Comparison of ENCODE assay signal across 8 mouse cellular contexts in genomic region chr5:90771880-90772653, GRCm38 (mm10). TPM values are rescaled to one million over a fixed set of nuclear protein-coding genes. Genes with fewer than 3 reads are reported as not detected.
DNase-seq lines count a peak whose midpoint lies in the region; ATAC-seq and TF ChIP-seq lines count a peak whose summit lies in the region.

Pf4 (plus strand) TSS chr5:90772435.

- peaks cover 0 to 33% of the 10 kb centered on the region in 2 experiments; a peak in 2 of 4 replicates for H3K36me3 ChIP-seq in MEL (ENCODE audit: control insufficient read depth in 1 of 2, insufficient read depth in 2 of 2, low read length in 2 of 2)
- H3K36me3 ChIP-seq in embryonic facial prominence, embryonic 13.5 days: no peaks in the 10 kb centered on the region
- H3K36me3 ChIP-seq in midbrain, embryonic 13.5 days: no peaks in the 10 kb centered on the region

- peak in 1 of 2 experiments; percentile 54; a peak in 2 of 4 replicates for TF ChIP-seq POLR2A in MEL (IDR thresholded peaks at IDR 0.05; ENCODE audit: control insufficient read depth in 1 of 2, insufficient read depth in 1 of 2, low read depth in 1 of 2, low read length in 2 of 2, poor library complexity in 1 of 2)

- H3K27ac ChIP-seq in MEL (ENCODE audit: control insufficient read depth, low read depth, low read length): peak within 1 kb of the TSS; percentile 59
- H3K27ac ChIP-seq in embryonic facial prominence, embryonic 13.5 days: no peak within 1 kb of the TSS
- no peak within 1 kb of the TSS for H3K27ac ChIP-seq in midbrain, embryonic 13.5 days
- H3K27ac ChIP-seq in layer of hippocampus, adult 2 months: no peak within 1 kb of the TSS

- peak within 1 kb of the TSS; percentile 54 for H3K9ac ChIP-seq in MEL (ENCODE audit: control insufficient read depth, low read depth, low read length, poor library complexity, severe bottlenecking)
- H3K9ac ChIP-seq in embryonic facial prominence, embryonic 13.5 days: no peak within 1 kb of the TSS
- H3K9ac ChIP-seq in midbrain, embryonic 13.5 days (replicated peaks): no peak within 1 kb of the TSS

- TF ChIP-seq RAD21 in MEL (IDR thresholded peaks at IDR 0.05; ENCODE audit: low read depth, low read length): no peak

- TF ChIP-seq CTCF in MEL (IDR thresholded peaks at IDR 0.05 in 2 of 3, conservative IDR thresholded peaks at IDR 0.05 in 1 of 3; ENCODE audit: control insufficient read depth in 1 of 3, insufficient read depth in 1 of 3, low read depth in 2 of 3, low read length in 3 of 3, poor library complexity in 1 of 3, severe bottlenecking in 1 of 3): no peak
- no peak for TF ChIP-seq CTCF in layer of hippocampus, adult 2 months (conservative IDR thresholded peaks at IDR 0.05)

- no peaks in the 10 kb centered on the region for H3K27me3 ChIP-seq in MEL (ENCODE audit: control insufficient read depth in 1 of 2, insufficient read depth in 2 of 2, low read length in 2 of 2)
- peaks cover 14% of the 10 kb centered on the region for H3K27me3 ChIP-seq in embryonic facial prominence, embryonic 13.5 days
- no peaks in the 10 kb centered on the region for H3K27me3 ChIP-seq in midbrain, embryonic 13.5 days

- DNase-seq in MEL (ENCODE audit: low read depth, low spot score): peak; percentile 89
- DNase-seq in heart, postnatal 14 days: peak; percentile 39 to 54
- DNase-seq in kidney, postnatal 4 days: peak; percentile 33 to 50
- DNase-seq in thymus, adult 18-20 months: no peak
- no peak for DNase-seq in layer of hippocampus, adult 2 months (ENCODE audit: low spot score in 2 of 2)
- no peak for DNase-seq in left cerebral cortex, postnatal 4 days

- peaks cover 2% of the 10 kb centered on the region; the same call in 1 of the 2 replicates for H3K79me2 ChIP-seq in MEL (ENCODE audit: control insufficient read depth, insufficient read depth, low read length, poor library complexity)

- 85% methylated on average over 16 of the region's 16 CpGs for WGBS in embryonic facial prominence, embryonic 13.5 days
- WGBS in midbrain, embryonic 13.5 days: 90% methylated on average over 16 of the region's 16 CpGs

- H3K4me2 ChIP-seq in embryonic facial prominence, embryonic 13.5 days: no peak within 1 kb of the TSS
- no peak within 1 kb of the TSS for H3K4me2 ChIP-seq in midbrain, embryonic 13.5 days (replicated peaks)

- peaks cover 13 to 25% of the 10 kb centered on the region in 2 experiments for H3K4me1 ChIP-seq in MEL (ENCODE audit: control insufficient read depth in 1 of 2, insufficient read depth in 2 of 2, low read length in 2 of 2)
- H3K4me1 ChIP-seq in embryonic facial prominence, embryonic 13.5 days: 0 out of 2 replicates have a peak, but pooled peaks cover 6% of the 10 kb centered on the region
- H3K4me1 ChIP-seq in midbrain, embryonic 13.5 days (replicated peaks): no peaks in the 10 kb centered on the region

- H3K4me3 ChIP-seq in MEL (ENCODE audit: control insufficient read depth in 1 of 2, insufficient read depth in 1 of 2, low read depth in 2 of 2, low read length in 2 of 2): peak within 1 kb of the TSS; percentile 67 to 85
- no peak within 1 kb of the TSS for H3K4me3 ChIP-seq in embryonic facial prominence, embryonic 13.5 days
- H3K4me3 ChIP-seq in midbrain, embryonic 13.5 days (replicated peaks): no peak within 1 kb of the TSS
- H3K4me3 ChIP-seq in layer of hippocampus, adult 2 months: no peak within 1 kb of the TSS

- no peak for ATAC-seq in embryonic facial prominence, embryonic 13.5 days (ENCODE audit: insufficient number of reproducible peaks, insufficient read depth, low FRiP score, low TSS enrichment, low read depth)
- ATAC-seq in midbrain, embryonic 13.5 days: no peak

- TF ChIP-seq EP300 in MEL (IDR thresholded peaks at IDR 0.05; ENCODE audit: low read depth in 1 of 2, low read length in 2 of 2): peak; percentile 90 to 91

- H3K9me3 ChIP-seq in MEL (replicated peaks; ENCODE audit: insufficient read depth, low read length): no peaks in the 10 kb centered on the region
- no peaks in the 10 kb centered on the region for H3K9me3 ChIP-seq in embryonic facial prominence, embryonic 13.5 days
- H3K9me3 ChIP-seq in midbrain, embryonic 13.5 days: no peaks in the 10 kb centered on the region

- intact Hi-C loops in heart, postnatal 14 days (cut with DNase I): loop anchor here (5.0 kb wide), 1 partner anchor 120 kb away; the partner anchor contains the start of gene Cxcl1
- intact Hi-C loops in left cerebral cortex, postnatal 4 days (cut with DNase I): no loop called here

TF ChIP-seq in MEL, 35 proteins besides CTCF, POLR2A, EP300 and RAD21:
- peak; percentile 82 for TF ChIP-seq TAL1 (IDR thresholded peaks at IDR 0.05; ENCODE audit: low read length)
- TF ChIP-seq USF2 (IDR thresholded peaks at IDR 0.05; ENCODE audit: borderline replicate concordance in 1 of 2, insufficient read depth in 1 of 2, low read depth in 1 of 2, low read length in 2 of 2): no peak
- TF ChIP-seq MYC (IDR thresholded peaks at IDR 0.05; ENCODE audit: low read depth, low read length): peak; percentile 87
- TF ChIP-seq MAZ (IDR thresholded peaks at IDR 0.05; ENCODE audit: low read depth, low read length): no peak
- TF ChIP-seq SIN3A (IDR thresholded peaks at IDR 0.05; ENCODE audit: low read length): peak; percentile 90
- no peak for TF ChIP-seq POLR2AphosphoS5 (IDR thresholded peaks at IDR 0.05; ENCODE audit: borderline replicate concordance, low read depth, low read length)
- no peak for TF ChIP-seq E2F4 (IDR thresholded peaks at IDR 0.05; ENCODE audit: borderline replicate concordance, low read depth, low read length)
- no peak for TF ChIP-seq MYB (IDR thresholded peaks at IDR 0.05; ENCODE audit: low read depth, low read length)
- TF ChIP-seq SMC3 (IDR thresholded peaks at IDR 0.05; ENCODE audit: low read depth, low read length): no peak
- TF ChIP-seq USF1 (IDR thresholded peaks at IDR 0.05; ENCODE audit: low read depth, low read length): no peak
- TF ChIP-seq MEF2A (IDR thresholded peaks at IDR 0.05; ENCODE audit: extremely low read depth, insufficient replicate concordance, low read depth, low read length, poor library complexity, severe bottlenecking): no peak
- 0 out of 2 replicates have a peak, but pooled peaks have one; percentile 17 for TF ChIP-seq MAX (IDR thresholded peaks at IDR 0.05; ENCODE audit: low read length)
- TF ChIP-seq POLR2AphosphoS2 (IDR thresholded peaks at IDR 0.05; ENCODE audit: low read length): no peak
- 0 out of 2 replicates have a peak, but pooled peaks have one; percentile 46 for TF ChIP-seq HCFC1 (IDR thresholded peaks at IDR 0.05; ENCODE audit: low read depth, low read length)
- peak; percentile 92 for TF ChIP-seq TCF12 (IDR thresholded peaks at IDR 0.05; ENCODE audit: low read depth, low read length)
- peak; percentile 92 for TF ChIP-seq ETS1 (IDR thresholded peaks at IDR 0.05; ENCODE audit: low read depth, low read length)
- TF ChIP-seq KAT2A (conservative IDR thresholded peaks at IDR 0.05; ENCODE audit: low read depth, low read length): 0 out of 2 replicates have a peak, but pooled peaks have one; percentile 15
- TF ChIP-seq ZC3H11A (IDR thresholded peaks at IDR 0.05; ENCODE audit: low read depth, low read length): no peak
- peak; percentile 79 for TF ChIP-seq BHLHE40 (IDR thresholded peaks at IDR 0.05; ENCODE audit: borderline replicate concordance, low read depth, low read length)
- peak; percentile 16; the same call in 1 of the 2 replicates for TF ChIP-seq JUND (IDR thresholded peaks at IDR 0.05; ENCODE audit: low read depth, low read length)
- 0 out of 2 replicates have a peak, but pooled peaks have one; percentile 6 for TF ChIP-seq NELFE (IDR thresholded peaks at IDR 0.05; ENCODE audit: low read depth, low read length)
- peak; percentile 85 for TF ChIP-seq GATA1 (IDR thresholded peaks at IDR 0.05; ENCODE audit: low read depth, low read length)
- TF ChIP-seq TBP (IDR thresholded peaks at IDR 0.05; ENCODE audit: low read depth, low read length): 0 out of 2 replicates have a peak, but pooled peaks have one; percentile 44
- 0 out of 2 replicates have a peak, but pooled peaks have one; percentile 60 for TF ChIP-seq CHD1 (IDR thresholded peaks at IDR 0.05; ENCODE audit: low read depth, low read length)
- peak; percentile 77; the same call in 1 of the 2 replicates for TF ChIP-seq ZKSCAN1 (IDR thresholded peaks at IDR 0.05; ENCODE audit: low read depth, low read length)
- peak; percentile 83 for TF ChIP-seq MAFK (IDR thresholded peaks at IDR 0.05; ENCODE audit: borderline replicate concordance, low read depth, low read length)
- TF ChIP-seq ZNF384 (IDR thresholded peaks at IDR 0.05; ENCODE audit: low read depth, low read length): peak; percentile 100
- no peak for TF ChIP-seq ZMIZ1 (IDR thresholded peaks at IDR 0.05; ENCODE audit: low read depth, low read length)
- TF ChIP-seq UBTF (IDR thresholded peaks at IDR 0.05; ENCODE audit: borderline replicate concordance, insufficient read depth, low read depth, low read length): no peak
- peak; percentile 68 for TF ChIP-seq RCOR1 (IDR thresholded peaks at IDR 0.05; ENCODE audit: low read depth, low read length)
- TF ChIP-seq ELF1 (IDR thresholded peaks at IDR 0.05; ENCODE audit: low read depth, low read length): peak; percentile 59
- no peak for TF ChIP-seq CHD2 (IDR thresholded peaks at IDR 0.05; ENCODE audit: low read length)
- no peak for TF ChIP-seq GABPA (IDR thresholded peaks at IDR 0.05; ENCODE audit: low read depth, low read length)
- no peak for TF ChIP-seq NRF1 (IDR thresholded peaks at IDR 0.05; ENCODE audit: insufficient read depth, low read depth, low read length, poor library complexity, severe bottlenecking)
- peak; percentile 66 for TF ChIP-seq MXI1 (IDR thresholded peaks at IDR 0.05; ENCODE audit: low read depth, low read length)

RNA-seq across cellular contexts. Expression of gene Pf4, which starts in this region (rescaled TPM):
- total RNA-seq in MEL (2012; rRNA removed): 253 and 283 TPM in 2 replicates
- 100 to 1,000 TPM in 1 of 2 experiments, not detected in 1; 393 TPM for polyA plus RNA-seq in MEL (2012; ENCODE audit: insufficient read depth in 1 of 2, insufficient read length in 2 of 2, low read depth in 1 of 2, low replicate concordance in 2 of 2, missing spikeins in 1 of 2)
- polyA plus RNA-seq in embryonic facial prominence, embryonic 13.5 days (2015; fragmentation: Nextera tagmentation; extraction: Ambion mirVana): 62.7 and 65.2 TPM in 2 replicates
- 10 to 100 TPM; 31.8 to 36.3 TPM for total RNA-seq in heart, postnatal 14 days (2021)
- polyA plus RNA-seq in midbrain, embryonic 13.5 days (2015; fragmentation: Nextera tagmentation; extraction: Ambion mirVana): 37.9 and 47.6 TPM in 2 replicates
- 1 to 10 TPM; 2.0 to 3.5 TPM for total RNA-seq in layer of hippocampus, adult 2 months (2021)
- 10 to 100 TPM in 1 of 2 experiments, 1 to 10 TPM in 1; 9.8 to 11.2 TPM for total RNA-seq in left cerebral cortex, postnatal 4 days (2021)

Comparison
In these comparisons a context has a peak if more than half of its experiments do, and no peak if none do; other contexts are left out.
1. DNase-seq: peak in MEL (single experiment), heart, postnatal 14 days (2 of 2) and kidney, postnatal 4 days (2 of 2); none in thymus, adult 18-20 months (0 of 2), layer of hippocampus, adult 2 months (0 of 2) and left cerebral cortex, postnatal 4 days (single experiment).
2. H3K4me3 ChIP-seq: peak in MEL (2 of 2); none in embryonic facial prominence, embryonic 13.5 days (single experiment), midbrain, embryonic 13.5 days (single experiment) and layer of hippocampus, adult 2 months (single experiment).